33 mouse cellular contexts compared by ENCODE assay signal in genomic region chr17:48080626-48081025, GRCm38 (mm10). TPM values are rescaled to one million over a fixed set of nuclear protein-coding genes. Genes with fewer than 3 reads are reported as not detected.
DNase-seq lines count a peak whose midpoint lies in the region; ATAC-seq and TF ChIP-seq lines count a peak whose summit lies in the region.
"Had no signal": no experiment of that assay in that cellular context is flagged by ENCODE, and none has a peak within 500 bp of the region (broad histone marks: within the 10 kb centered on the region; RNA-seq: fewer than 3 reads in every experiment).

No protein-coding gene starts in this region.

- H3K4me2 ChIP-seq in embryonic facial prominence, embryonic 12.5 days (replicated peaks): no peak overlapping the region
- no peak overlapping the region for H3K4me2 ChIP-seq in liver, embryonic 12.5 days
- H3K4me2 ChIP-seq: forebrain, embryonic 13.5 days; heart, embryonic 11.5 days; hindbrain, embryonic 12.5 days; hindbrain, embryonic 15.5 days had no signal

- no peak overlapping the region for H3K9ac ChIP-seq in embryonic facial prominence, embryonic 12.5 days
- no peak overlapping the region for H3K9ac ChIP-seq in liver, embryonic 12.5 days
- H3K9ac ChIP-seq: forebrain, embryonic 13.5 days; forebrain, postnatal 0 days; hindbrain, embryonic 12.5 days; hindbrain, embryonic 15.5 days had no signal

- ATAC-seq in embryonic facial prominence, embryonic 12.5 days (ENCODE audit: insufficient number of reproducible peaks, insufficient read depth, low FRiP score, low TSS enrichment): 0 out of 2 replicates have a peak, but pooled peaks have one; percentile 35
- ATAC-seq in liver, embryonic 12.5 days: no peak
- ATAC-seq: forebrain, embryonic 13.5 days; forebrain, postnatal 0 days had no signal

- DNase-seq in adrenal gland, postnatal 14 days: peak; percentile 1
- DNase-seq in adrenal gland, postnatal 25 days: no peak
- peak; percentile 64 for DNase-seq in R1 (ENCODE audit: low read depth, low spot score)
- no peak for DNase-seq in gastrocnemius, adult 2 months
- DNase-seq: adrenal gland, postnatal 10 days; cerebellum, adult 11-12 months; cerebellum, adult 8-10 months; cerebellum, postnatal 10 days; cerebellum, postnatal 36 days; forebrain, postnatal 0 days; gastrocnemius, postnatal 25 days; heart, adult 2 months; kidney, adult 11 months; kidney, adult 8-10 months had no signal

- TF ChIP-seq CTCF in gastrocnemius, adult 2 months (IDR thresholded peaks at IDR 0.05): no peak

- no peak overlapping the region for H3K4me3 ChIP-seq in embryonic facial prominence, embryonic 12.5 days
- H3K4me3 ChIP-seq in liver, embryonic 12.5 days: no peak overlapping the region
- no peak overlapping the region for H3K4me3 ChIP-seq in gastrocnemius, adult 2 months
- H3K4me3 ChIP-seq: forebrain, embryonic 10.5 days; forebrain, embryonic 13.5 days; heart, adult 2 months; hindbrain, embryonic 12.5 days; hindbrain, embryonic 15.5 days had no signal

- intact Hi-C loops in gastrocnemius, adult 2 months (cut with DNase I): no loop called here

- no peaks in the 10 kb centered on the region for H3K27me3 ChIP-seq in embryonic facial prominence, embryonic 12.5 days
- peaks cover 5% of the 10 kb centered on the region; the same call in 1 of the 2 replicates for H3K27me3 ChIP-seq in liver, embryonic 12.5 days (replicated peaks)
- H3K27me3 ChIP-seq: forebrain, embryonic 13.5 days; hindbrain, embryonic 12.5 days; hindbrain, embryonic 15.5 days had no signal

- peaks cover 7% of the 10 kb centered on the region; the same call in 1 of the 2 replicates for H3K4me1 ChIP-seq in embryonic facial prominence, embryonic 12.5 days
- H3K4me1 ChIP-seq in liver, embryonic 12.5 days: no peaks in the 10 kb centered on the region
- H3K4me1 ChIP-seq: forebrain, embryonic 13.5 days; hindbrain, embryonic 12.5 days; hindbrain, embryonic 15.5 days had no signal

- WGBS in embryonic facial prominence, embryonic 12.5 days: 44% methylated on average over 3 of the region's 3 CpGs
- 36% methylated on average over 3 of the region's 3 CpGs for WGBS in liver, embryonic 12.5 days (ENCODE audit: insufficient replicate concordance)

- no peaks in the 10 kb centered on the region for H3K9me3 ChIP-seq in embryonic facial prominence, embryonic 12.5 days
- no peaks in the 10 kb centered on the region for H3K9me3 ChIP-seq in liver, embryonic 12.5 days (replicated peaks)
- H3K9me3 ChIP-seq: forebrain, embryonic 10.5 days; forebrain, embryonic 13.5 days; G1E; hindbrain, embryonic 12.5 days; hindbrain, embryonic 15.5 days had no signal

- no peak overlapping the region for H3K27ac ChIP-seq in embryonic facial prominence, embryonic 12.5 days
- H3K27ac ChIP-seq in liver, embryonic 12.5 days: no peak overlapping the region
- H3K27ac ChIP-seq in gastrocnemius, adult 2 months: no peak overlapping the region
- H3K27ac ChIP-seq: forebrain, embryonic 10.5 days; forebrain, embryonic 13.5 days; heart, adult 2 months; hindbrain, embryonic 12.5 days; hindbrain, embryonic 15.5 days had no signal

- no peaks in the 10 kb centered on the region for H3K36me3 ChIP-seq in embryonic facial prominence, embryonic 12.5 days
- H3K36me3 ChIP-seq in liver, embryonic 12.5 days: no peaks in the 10 kb centered on the region
- H3K36me3 ChIP-seq: forebrain, embryonic 10.5 days; G1E; hindbrain, embryonic 12.5 days; hindbrain, embryonic 15.5 days had no signal

RNA-seq across cellular contexts. Expression of gene 1700067P10Rik, which starts 8.5 kb away (rescaled TPM):
- not detected in 2 replicates for total RNA-seq in adrenal gland, postnatal 14 days (2021)
- total RNA-seq in adrenal gland, postnatal 25 days (2021): not detected in 2 replicates
- polyA plus RNA-seq in embryonic facial prominence, embryonic 12.5 days (2016; fragmentation: Nextera tagmentation; extraction: Ambion mirVana): not detected in 2 replicates
- polyA plus RNA-seq in liver, embryonic 12.5 days (2016; fragmentation: Nextera tagmentation; extraction: Ambion mirVana): not detected in 2 replicates
- not detected for total RNA-seq in gastrocnemius, adult 2 months (2021)
- total RNA-seq: adrenal gland, adult 18-20 months; adrenal gland, postnatal 10 days; forebrain, postnatal 0 days; gastrocnemius, adult 8-10 months; gastrocnemius, postnatal 25 days; heart, adult 2 months; heart, postnatal 25 days; hematopoietic stem cell, adult 5-6 weeks had no signal
- polyA plus RNA-seq: brain, embryonic 14.5 days; embryonic facial prominence, embryonic 14.5 days; forebrain, embryonic 10.5 days; forebrain, embryonic 13.5 days; forebrain, postnatal 0 days; G1E; heart, adult 2 months; heart, embryonic 11.5 days; heart, embryonic 14.5 days; heart, postnatal 0 days; hindbrain, embryonic 15.5 days; intestine, embryonic 14.5 days had no signal

RNA-seq across cellular contexts. Expression of gene 1700122O11Rik, which starts 42.5 kb away (rescaled TPM):
- total RNA-seq in adrenal gland, postnatal 14 days (2021): not detected in 2 replicates
- not detected in 2 replicates for total RNA-seq in adrenal gland, postnatal 25 days (2021)
- polyA plus RNA-seq in embryonic facial prominence, embryonic 12.5 days (2016; fragmentation: Nextera tagmentation; extraction: Ambion mirVana): not detected in 2 replicates
- not detected in 2 replicates for polyA plus RNA-seq in liver, embryonic 12.5 days (2016; fragmentation: Nextera tagmentation; extraction: Ambion mirVana)
- total RNA-seq in gastrocnemius, adult 2 months (2021): not detected
- total RNA-seq: adrenal gland, adult 18-20 months; adrenal gland, postnatal 10 days; forebrain, postnatal 0 days; G1E; gastrocnemius, adult 8-10 months; gastrocnemius, postnatal 25 days; heart, adult 2 months; heart, postnatal 25 days; hematopoietic stem cell, adult 5-6 weeks had no signal
- polyA plus RNA-seq: brain, embryonic 14.5 days; embryonic facial prominence, embryonic 14.5 days; forebrain, embryonic 10.5 days; forebrain, embryonic 13.5 days; forebrain, postnatal 0 days; frontal cortex, adult 2 months; G1E; gonadal fat pad, adult 2 months; heart, adult 2 months; heart, embryonic 11.5 days; heart, embryonic 14.5 days; heart, postnatal 0 days; hindbrain, embryonic 12.5 days; hindbrain, embryonic 15.5 days; intestine, embryonic 14.5 days had no signal

Comparison
In these comparisons a context has a peak if more than half of its experiments do, and no peak if none do; other contexts are left out.
1. DNase-seq: peak in adrenal gland, postnatal 14 days (single experiment) and R1 (single experiment); none in adrenal gland, postnatal 25 days (single experiment) and gastrocnemius, adult 2 months (single experiment).